In genomic region chr5:23616270-23617103, GRCm38 (mm10) we compare ENCODE assay signal across 8 mouse cellular contexts.
DNase-seq lines count a peak whose midpoint lies in the region; ATAC-seq and TF ChIP-seq lines count a peak whose summit lies in the region.

No protein-coding gene starts in this region.

- peak; percentile 74; the same call in 1 of the 2 replicates for TF ChIP-seq POLR2A in limb, embryonic 14.5 days (IDR thresholded peaks at IDR 0.05; ENCODE audit: borderline replicate concordance, extremely low read depth, insufficient read depth, insufficient read length)

- peaks cover 9% of the 10 kb centered on the region for H3K4me1 ChIP-seq in embryonic facial prominence, embryonic 13.5 days
- peaks cover 9% of the 10 kb centered on the region; the same call in 1 of the 2 replicates for H3K4me1 ChIP-seq in limb, embryonic 14.5 days (ENCODE audit: control insufficient read depth, insufficient read depth, low read length)
- peaks cover 18% of the 10 kb centered on the region for H3K4me1 ChIP-seq in midbrain, embryonic 16.5 days (ENCODE audit: control insufficient read depth, insufficient read depth, low read length)
- H3K4me1 ChIP-seq in stomach, embryonic 15.5 days, result no peaks in the 10 kb centered on the region; the same call in 1 of the 2 replicates

- WGBS in embryonic facial prominence, embryonic 13.5 days, result 5% methylated on average over 11 of the region's 11 CpGs
- 7% methylated on average over 11 of the region's 11 CpGs for WGBS in limb, embryonic 14.5 days
- WGBS in midbrain, embryonic 16.5 days, result 4% methylated on average over 11 of the region's 11 CpGs
- 4% methylated on average over 11 of the region's 11 CpGs for WGBS in stomach, embryonic 15.5 days

- peak; percentile 92 for DNase-seq in 416B (ENCODE audit: low read depth)
- peak; percentile 26 to 54 for DNase-seq in adrenal gland, postnatal 36 days
- peak; percentile 67 to 83 for DNase-seq in heart, adult 9 months (ENCODE audit: low spot score in 2 of 2)
- peak; percentile 84 for DNase-seq in kidney, adult 9 months
- peak; percentile 84 for DNase-seq in limb, embryonic 14.5 days (ENCODE audit: low spot score)

- peak overlapping the region; percentile 70 for H3K9ac ChIP-seq in embryonic facial prominence, embryonic 13.5 days
- peak overlapping the region; percentile 64 for H3K9ac ChIP-seq in limb, embryonic 14.5 days (ENCODE audit: low read depth, low read length, severe bottlenecking)
- peak overlapping the region; percentile 72 for H3K9ac ChIP-seq in midbrain, embryonic 16.5 days (ENCODE audit: low read depth, low read length)
- peak overlapping the region; percentile 44; the same call in 1 of the 2 replicates for H3K9ac ChIP-seq in stomach, embryonic 15.5 days

- peak overlapping the region; percentile 88 for H3K27ac ChIP-seq in embryonic facial prominence, embryonic 13.5 days
- H3K27ac ChIP-seq in limb, embryonic 14.5 days (replicated peaks; ENCODE audit: low read depth, low read length), result peak overlapping the region; percentile 86
- peak overlapping the region; percentile 86 for H3K27ac ChIP-seq in midbrain, embryonic 16.5 days (ENCODE audit: low read length)
- H3K27ac ChIP-seq in stomach, embryonic 15.5 days, result peak overlapping the region; percentile 90

- H3K9me3 ChIP-seq in embryonic facial prominence, embryonic 13.5 days, result no peaks in the 10 kb centered on the region
- H3K9me3 ChIP-seq in limb, embryonic 14.5 days (ENCODE audit: control insufficient read depth, low read length), result no peaks in the 10 kb centered on the region
- no peaks in the 10 kb centered on the region for H3K9me3 ChIP-seq in midbrain, embryonic 16.5 days (replicated peaks; ENCODE audit: control insufficient read depth, low read length, poor library complexity, severe bottlenecking)
- no peaks in the 10 kb centered on the region for H3K9me3 ChIP-seq in stomach, embryonic 15.5 days

- H3K36me3 ChIP-seq in embryonic facial prominence, embryonic 13.5 days, result no peaks in the 10 kb centered on the region; the same call in 1 of the 2 replicates
- H3K36me3 ChIP-seq in limb, embryonic 14.5 days (ENCODE audit: control insufficient read depth, insufficient read depth, low read length), result no peaks in the 10 kb centered on the region
- no peaks in the 10 kb centered on the region for H3K36me3 ChIP-seq in midbrain, embryonic 16.5 days (ENCODE audit: control insufficient read depth, insufficient read depth, low read length)
- no peaks in the 10 kb centered on the region for H3K36me3 ChIP-seq in stomach, embryonic 15.5 days

- peak overlapping the region; percentile 70 for H3K4me2 ChIP-seq in embryonic facial prominence, embryonic 13.5 days
- H3K4me2 ChIP-seq in limb, embryonic 14.5 days (replicated peaks; ENCODE audit: low read depth, low read length, severe bottlenecking), result peak overlapping the region; percentile 66
- H3K4me2 ChIP-seq in midbrain, embryonic 16.5 days (ENCODE audit: low read length), result peak overlapping the region; percentile 72
- H3K4me2 ChIP-seq in stomach, embryonic 15.5 days, result peak overlapping the region; percentile 61

- no peaks in the 10 kb centered on the region for H3K27me3 ChIP-seq in embryonic facial prominence, embryonic 13.5 days
- no peaks in the 10 kb centered on the region for H3K27me3 ChIP-seq in limb, embryonic 14.5 days (ENCODE audit: control insufficient read depth, insufficient read depth, low read length)
- H3K27me3 ChIP-seq in midbrain, embryonic 16.5 days (ENCODE audit: control insufficient read depth, insufficient read depth, low read depth, low read length), result no peaks in the 10 kb centered on the region
- no peaks in the 10 kb centered on the region for H3K27me3 ChIP-seq in stomach, embryonic 15.5 days (replicated peaks)

- H3K4me3 ChIP-seq in embryonic facial prominence, embryonic 13.5 days, result peak overlapping the region; percentile 51
- H3K4me3 ChIP-seq in limb, embryonic 14.5 days (replicated peaks; ENCODE audit: low read length), result peak overlapping the region; percentile 45
- H3K4me3 ChIP-seq in midbrain, embryonic 16.5 days (ENCODE audit: low read depth, low read length), result peak overlapping the region; percentile 52
- peak overlapping the region; percentile 48 for H3K4me3 ChIP-seq in stomach, embryonic 15.5 days (replicated peaks)

- no peak for ATAC-seq in embryonic facial prominence, embryonic 13.5 days (ENCODE audit: insufficient number of reproducible peaks, insufficient read depth, low FRiP score, low TSS enrichment, low read depth)
- ATAC-seq in limb, embryonic 14.5 days (ENCODE audit: low FRiP score, low read depth), result peak; percentile 87
- ATAC-seq in midbrain, embryonic 16.5 days, result peak; percentile 92
- peak; percentile 92 for ATAC-seq in stomach, embryonic 15.5 days (ENCODE audit: insufficient read depth, low FRiP score, low read depth)

Comparison
In these comparisons a context has a peak if more than half of its experiments do, and no peak if none do; other contexts are left out.
1. DNase-seq: peak in every context shown above with its lines; median percentile 92 in 416B; 84 in kidney, adult 9 months; 84 in limb, embryonic 14.5 days; 75 in heart, adult 9 months; 40 in adrenal gland, postnatal 36 days.